Mouse (Mus musculus) CH12.LX (cell line): ENCODE measurements at regions not wholly inside any gene's neighbourhood (a gene's known extent, or its start where the extent isn't known, plus 50 kb on each side); places are given as distances from the start of the nearest gene placed in this dataset.

ENCODE experiments used
- DNase-seq: peaks from one replicate; pipeline ENCODE4 v3.0.0-alpha.2; 2013; ENCODE audit errors: extremely low read depth
- H3K27ac ChIP-seq: 2 replicates; pipeline ENCODE4 v1.5.1; 2012; ENCODE audit warnings: low read depth, mild to moderate bottlenecking, control low read depth, moderate library complexity; ENCODE audit not compliant: insufficient read depth
- H3K27me3 ChIP-seq: replicated peaks from 2 replicates; pipeline ENCODE3; 2012; ENCODE audit warnings: inconsistent platforms
- H3K36me3 ChIP-seq, 2 experiments: replicated peaks in 1 of 2; 2 replicates each; pipeline versions ENCODE3 to v1.6.1; 2012; ENCODE audit warnings: inconsistent platforms in 1 of 2, low read length in 1 of 2, mild to moderate bottlenecking in 1 of 2, mixed read lengths in 1 of 2, moderate library complexity in 1 of 2; ENCODE audit not compliant: control insufficient read depth in 1 of 2, insufficient read depth in 1 of 2
- H3K4me1 ChIP-seq, 2 experiments: 2 replicates each; pipeline ENCODE4 v1.6.1; 2012; ENCODE audit warnings: inconsistent platforms in 1 of 2, moderate library complexity in 1 of 2; ENCODE audit not compliant: insufficient read depth in 2 of 2, control insufficient read depth in 1 of 2
- H3K4me2 ChIP-seq: 2 replicates; pipeline ENCODE4 v1.6.1; 2012; ENCODE audit warnings: low read depth, mild to moderate bottlenecking, control low read depth; ENCODE audit not compliant: poor library complexity, insufficient read depth, severe bottlenecking
- H3K4me3 ChIP-seq, 3 experiments: fragments of 150-350 bp in 1 of 3; sonication (generic) in 1 of 3; replicated peaks in 1 of 3; 2 replicates each; pipeline versions ENCODE3 to v1.5.1; 2011 to 2012; ENCODE audit warnings: low read depth in 2 of 3, low read length in 2 of 3, mild to moderate bottlenecking in 2 of 3, moderate library complexity in 2 of 3, control low read depth in 1 of 3, improper control_type of control experiment in 1 of 3, inconsistent platforms in 1 of 3, mixed read lengths in 1 of 3; ENCODE audit not compliant: poor library complexity in 1 of 3
- H3K79me2 ChIP-seq: replicated peaks from 2 replicates; pipeline ENCODE4 v1.6.1; 2012; ENCODE audit warnings: mild to moderate bottlenecking, moderate library complexity; ENCODE audit not compliant: control insufficient read depth, poor library complexity, insufficient read depth, severe bottlenecking; ENCODE audit errors: extremely low read depth
- H3K9ac ChIP-seq: 2 replicates; pipeline ENCODE4 v1.6.1; 2012; ENCODE audit warnings: low read depth, mild to moderate bottlenecking, control low read depth, moderate library complexity; ENCODE audit not compliant: insufficient read depth
- H3K9me3 ChIP-seq: replicated peaks from 2 replicates; pipeline ENCODE3; 2012; ENCODE audit warnings: low read length, inconsistent platforms, mixed read lengths
- BHLHE40 ChIP-seq: IDR thresholded peaks from 2 replicates; pipeline ENCODE4 v1.6.1; 2011; ENCODE audit warnings: mild to moderate bottlenecking, low read depth, low read length, improper control_type of control experiment
- CHD2 ChIP-seq: IDR thresholded peaks from 2 replicates; pipeline ENCODE4 v1.6.1; 2011; ENCODE audit warnings: low read length, improper control_type of control experiment
- ELF1 ChIP-seq: IDR thresholded peaks from 2 replicates; pipeline ENCODE4 v1.6.1; 2014; ENCODE audit warnings: low read depth, mild to moderate bottlenecking, inconsistent platforms, low read length, improper control_type of control experiment
- EP300 ChIP-seq: IDR thresholded peaks from 2 replicates; pipeline ENCODE4 v1.6.1; 2011; ENCODE audit warnings: low read length, improper control_type of control experiment
- ETS1 ChIP-seq: conservative IDR thresholded peaks from 2 replicates; pipeline ENCODE4 v1.6.1; 2012; ENCODE audit warnings: low read depth, mild to moderate bottlenecking, inconsistent platforms, low read length, improper control_type of control experiment, moderate library complexity
- HCFC1 ChIP-seq: IDR thresholded peaks from 2 replicates; pipeline ENCODE4 v1.6.1; 2012; ENCODE audit warnings: low read depth, mild to moderate bottlenecking, inconsistent platforms, low read length, improper control_type of control experiment
- IRF4 ChIP-seq: IDR thresholded peaks from 2 replicates; pipeline ENCODE4 v1.6.1; 2014; ENCODE audit warnings: low read depth, mild to moderate bottlenecking, inconsistent platforms, low read length, improper control_type of control experiment
- JUN ChIP-seq: IDR thresholded peaks from 2 replicates; pipeline ENCODE4 v1.6.1; 2011; ENCODE audit warnings: low read depth, mild to moderate bottlenecking, low read length, improper control_type of control experiment, moderate library complexity; ENCODE audit not compliant: insufficient read depth
- JUND ChIP-seq: conservative IDR thresholded peaks from 2 replicates; pipeline ENCODE4 v1.6.1; 2011; ENCODE audit warnings: low read depth, low read length, improper control_type of control experiment
- MXI1 ChIP-seq: IDR thresholded peaks from 2 replicates; pipeline ENCODE4 v1.6.1; 2011; ENCODE audit warnings: mild to moderate bottlenecking, low read depth, low read length, improper control_type of control experiment
- NELFE ChIP-seq: IDR thresholded peaks from 2 replicates; pipeline ENCODE4 v1.6.1; 2011; ENCODE audit warnings: low read depth, low read length, improper control_type of control experiment
- NRF1 ChIP-seq: IDR thresholded peaks from 2 replicates; pipeline ENCODE4 v1.6.1; 2014; ENCODE audit warnings: low read depth, mild to moderate bottlenecking, inconsistent platforms, low read length, improper control_type of control experiment, moderate library complexity
- PAX5 ChIP-seq: IDR thresholded peaks from 2 replicates; pipeline ENCODE4 v1.6.1; 2012; ENCODE audit warnings: low read length, inconsistent platforms, mixed read lengths
- POLR2A ChIP-seq: IDR thresholded peaks from 2 replicates; pipeline ENCODE4 v1.6.1; 2011; ENCODE audit warnings: low read depth, mild to moderate bottlenecking, improper control_type of control experiment, low read length
- POLR2AphosphoS2 ChIP-seq: IDR thresholded peaks from 2 replicates; pipeline ENCODE4 v1.6.1; 2011; ENCODE audit warnings: low read depth, low read length, improper control_type of control experiment
- RCOR1 ChIP-seq: conservative IDR thresholded peaks from 2 replicates; pipeline ENCODE4 v1.6.1; 2012; ENCODE audit warnings: low read depth, mild to moderate bottlenecking, inconsistent platforms, low read length, improper control_type of control experiment
- SMC3 ChIP-seq: IDR thresholded peaks from 2 replicates; pipeline ENCODE4 v1.6.1; 2011; ENCODE audit warnings: low read depth, low read length, improper control_type of control experiment
- UBTF ChIP-seq: IDR thresholded peaks from 2 replicates; pipeline ENCODE4 v1.6.1; 2012; ENCODE audit warnings: low read depth, mild to moderate bottlenecking, inconsistent platforms, low read length, improper control_type of control experiment, moderate library complexity
- USF2 ChIP-seq: conservative IDR thresholded peaks from 2 replicates; pipeline ENCODE4 v1.6.1; 2011; ENCODE audit warnings: low read depth, low read length, improper control_type of control experiment
- ZC3H11A ChIP-seq: IDR thresholded peaks from 2 replicates; pipeline ENCODE4 v1.6.1; 2012; ENCODE audit warnings: low read depth, mild to moderate bottlenecking, inconsistent platforms, low read length, improper control_type of control experiment
- ZKSCAN1 ChIP-seq: IDR thresholded peaks from 2 replicates; pipeline ENCODE4 v1.6.1; 2012; ENCODE audit warnings: low read depth, inconsistent platforms, low read length, improper control_type of control experiment, borderline replicate concordance
- ZNF384 ChIP-seq: IDR thresholded peaks from 2 replicates; pipeline ENCODE4 v1.6.1; 2012; ENCODE audit warnings: low read depth, low read length, improper control_type of control experiment, inconsistent platforms
- dilution Hi-C: fragments of 300-500 bp; cut with MboI; formaldehyde crosslinking; loops from 2 replicates; pipeline ENCODE4 v1.14.3; 2020; ENCODE audit warnings: low sequenced_read_pairs; ENCODE audit not compliant: extremely low pct_unique_long_range_greater_than_20kb, extremely low pct_ligation_motif_present
- in situ Hi-C: fragments of 300-500 bp; cut with MboI; formaldehyde crosslinking; loops from 3 replicates; pipeline ENCODE4 v1.14.3; 2019; ENCODE audit warnings: low sequenced_read_pairs, low pct_ligation_motif_present, low pct_unique_long_range_greater_than_20kb, mixed read lengths

DNA sequence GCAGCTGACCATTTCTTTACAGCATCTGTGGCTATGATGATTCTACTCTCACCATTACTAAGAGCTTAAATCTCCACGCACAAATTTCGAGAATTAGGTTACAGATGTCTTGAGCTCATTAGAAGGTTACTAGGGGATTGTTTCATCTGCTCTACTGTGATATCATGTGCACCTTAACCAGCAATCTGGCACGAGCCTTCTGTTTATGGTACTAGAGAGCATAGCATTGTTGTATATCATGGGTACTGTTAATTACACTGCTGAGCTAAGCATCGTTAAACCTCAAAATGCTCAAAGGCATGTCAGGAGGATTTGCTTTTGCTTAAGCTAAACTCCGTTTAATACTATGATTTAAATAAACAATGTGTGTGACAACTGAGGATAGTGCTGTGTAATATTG lies 1255.9 kb upstream of the Pcdh10 start:
- Histone ChIP-seq H3K27me3 (no peaks in the 10 kb centered on the region), H3K4me1 (no peaks in the 10 kb centered on the region), H3K27ac (no peak overlapping the region), H3K79me2 (no peaks in the 10 kb centered on the region), H3K36me3 (no peaks in the 10 kb centered on the region), H3K9ac (no peak overlapping the region), H3K9me3 (no peaks in the 10 kb centered on the region), H3K4me2 (no peak overlapping the region), H3K4me3 (no peak overlapping the region)
- TF ChIP-seq ZKSCAN1: no peak
- TF ChIP-seq POLR2AphosphoS2: no peak
- TF ChIP-seq BHLHE40: no peak
- no peak for TF ChIP-seq CHD2
- no peak for TF ChIP-seq HCFC1
- no peak for TF ChIP-seq NRF1
- TF ChIP-seq SMC3: no peak
- TF ChIP-seq NELFE: no peak
- TF ChIP-seq IRF4: no peak
- dilution Hi-C loops (no loop called here), in situ Hi-C loops (no loop called here)
- DNase-seq: no peak

DNA sequence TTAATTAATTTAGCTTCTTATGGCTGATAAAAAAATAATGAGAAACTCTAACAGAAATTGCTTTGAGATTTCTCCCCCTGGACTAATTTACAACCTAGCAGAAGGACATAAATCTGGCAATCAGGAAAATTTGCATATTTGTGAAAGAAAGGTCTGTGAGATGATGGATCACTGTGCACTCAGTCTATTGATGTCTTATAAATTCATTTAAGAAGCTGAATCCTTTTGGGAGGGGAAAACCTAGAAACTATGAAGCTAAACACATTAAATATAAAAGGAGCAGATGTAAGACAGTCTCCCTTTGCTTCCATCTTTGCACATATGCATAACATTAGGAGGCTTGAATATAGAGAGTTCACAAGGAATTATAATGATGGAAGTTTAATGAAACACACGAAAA lies 1247.5 kb upstream of the Pcdh10 start:
- H3K4me3 ChIP-seq: no peak overlapping the region
- DNase-seq: no peak
- dilution Hi-C loops: no loop called here
- H3K9me3 ChIP-seq: no peaks in the 10 kb centered on the region
- no peak overlapping the region for H3K9ac ChIP-seq
- in situ Hi-C loops: no loop called here
- no peaks in the 10 kb centered on the region for H3K79me2 ChIP-seq
- H3K36me3 ChIP-seq: no peaks in the 10 kb centered on the region
- no peaks in the 10 kb centered on the region for H3K4me1 ChIP-seq
- H3K27me3 ChIP-seq: no peaks in the 10 kb centered on the region
- TF ChIP-seq EP300: no peak
- no peak for TF ChIP-seq ZC3H11A
- no peak for TF ChIP-seq MXI1
- no peak for TF ChIP-seq ZNF384
- TF ChIP-seq SMC3: no peak
- TF ChIP-seq RCOR1: no peak
- TF ChIP-seq JUND: no peak
- no peak for TF ChIP-seq JUN
- no peak for TF ChIP-seq PAX5
- TF ChIP-seq ELF1: no peak
- TF ChIP-seq BHLHE40: no peak
- no peak for TF ChIP-seq IRF4
- TF ChIP-seq UBTF: no peak
- no peak for TF ChIP-seq ETS1
- no peak for TF ChIP-seq POLR2A
- no peak for TF ChIP-seq USF2
- no peak overlapping the region for H3K27ac ChIP-seq
- H3K4me2 ChIP-seq: no peak overlapping the region
